Mouse (Mus musculus) forebrain, embryonic 10.5 days (tissue): ENCODE data around the gene Spg11. TPM values are rescaled to one million over a fixed set of nuclear protein-coding genes. Genes with fewer than 3 reads are reported as not detected.
"Not testable (repeated sequence)": the region's sequence is repeated elsewhere in the genome, so short reads cannot be mapped to it uniquely, and the experiment has no call there.

ENCODE experiments used
- DNase-seq: peaks from one replicate; pipeline ENCODE4 v3.0.0-alpha.2; 2017; ENCODE audit warnings: low spot score; ENCODE audit errors: extremely low spot score
- H3K27ac ChIP-seq: fragments of 300-500 bp; sonication (generic); 2 replicates; pipeline ENCODE4 v1.5.1; 2016; ENCODE audit warnings: mild to moderate bottlenecking
- H3K27me3 ChIP-seq: fragments of 300-500 bp; sonication (generic); 2 replicates; pipeline ENCODE4 v1.6.1; 2016; ENCODE audit warnings: mild to moderate bottlenecking; ENCODE audit not compliant: poor library complexity, severe bottlenecking
- H3K36me3 ChIP-seq: fragments of 300-500 bp; sonication (generic); replicated peaks from 2 replicates; pipeline ENCODE4 v1.6.1; 2016; ENCODE audit warnings: mild to moderate bottlenecking, moderate library complexity
- H3K4me1 ChIP-seq: fragments of 300-500 bp; sonication (generic); 2 replicates; pipeline ENCODE4 v1.6.1; 2016
- H3K4me3 ChIP-seq: fragments of 300-500 bp; sonication (generic); 2 replicates; pipeline ENCODE4 v1.5.1; 2016; ENCODE audit warnings: mild to moderate bottlenecking, moderate library complexity
- H3K9me3 ChIP-seq: fragments of 300-500 bp; sonication (generic); 2 replicates; pipeline ENCODE4 v1.6.1; 2016; ENCODE audit warnings: mild to moderate bottlenecking, moderate library complexity
- WGBS: fragments of 180-500 bp; shearing (Covaris S2); methylation state at CpG from one replicate; pipeline ENCODE4 v1.1.7; 2016; 5-methylcytosine and 5-hydroxymethylcytosine counted together
- polyA plus RNA-seq: library from polyadenylated mRNA; unstranded; fragments of >200 nt; fragmentation: Nextera tagmentation; extraction: Ambion mirVana; gene quantifications from 2 replicates; pipeline ENCODE4 v1.2.1, GENCODE M21; 2016

Gene Spg11
- polyA plus RNA-seq, 1 experiment from 2014 or later = 13.5 TPM

GRCm38 (mm10) chr2:122137839-122138465 is 19.8 kb upstream of the Spg11 start:
- H3K27ac ChIP-seq = no peak overlapping the region
- H3K4me3 ChIP-seq = no peak overlapping the region
- no peaks in the 10 kb centered on the region for H3K36me3 ChIP-seq
- no peak for DNase-seq
- H3K4me1 ChIP-seq = no peaks in the 10 kb centered on the region
- H3K27me3 ChIP-seq = no peaks in the 10 kb centered on the region
- WGBS = 64% methylated on average over 5 of the region's 5 CpGs
- H3K9me3 ChIP-seq = no peaks in the 10 kb centered on the region

- WGBS = 90% methylated on average over 2 of the region's 2 CpGs
- Histone ChIP-seq H3K36me3 (no peaks in the 10 kb centered on the region), H3K9me3 (no peaks in the 10 kb centered on the region), H3K4me3 (no peak overlapping the region), H3K4me1 (peaks cover 3% of the 10 kb centered on the region), H3K27ac (no peak overlapping the region), H3K27me3 (no peaks in the 10 kb centered on the region)
- no peak for DNase-seq
Measured at GRCm38 (mm10) chr2:122132618-122133017, 14.4 kb upstream of the Spg11 start.

- Histone ChIP-seq H3K4me3 (no peak overlapping the region), H3K9me3 (no peaks in the 10 kb centered on the region), H3K27me3 (no peaks in the 10 kb centered on the region), H3K4me1 (peaks cover 8% of the 10 kb centered on the region), H3K36me3 (no peaks in the 10 kb centered on the region), H3K27ac (no peak overlapping the region)
- DNase-seq = no peak
- WGBS = 93% methylated on average over 2 of the region's 2 CpGs
Measured at GRCm38 (mm10) chr2:122132078-122132477, 13.9 kb upstream of the Spg11 start.

DNA sequence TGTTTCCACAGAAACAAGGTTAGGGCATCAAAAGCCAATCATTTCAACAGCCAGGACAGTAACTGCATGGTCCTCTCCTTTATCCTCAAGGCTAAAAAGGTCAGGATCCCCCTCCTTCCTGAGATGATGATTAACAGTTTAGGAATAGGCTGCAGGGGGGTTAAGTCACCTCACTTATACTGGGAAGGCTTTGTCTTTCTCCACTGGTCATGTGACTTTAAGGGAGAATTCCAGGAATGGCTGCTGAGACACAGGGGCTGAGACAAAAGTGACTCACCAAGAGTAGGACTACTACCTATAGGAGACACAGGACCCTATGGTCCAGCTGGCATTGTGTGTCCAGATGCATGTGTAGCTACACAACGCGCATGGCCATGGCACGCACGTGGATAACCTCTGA is 9.4 kb upstream of the Spg11 start:
- H3K36me3 ChIP-seq = no peaks in the 10 kb centered on the region
- H3K4me3 ChIP-seq = no peak overlapping the region
- H3K4me1 ChIP-seq = peaks cover 22% of the 10 kb centered on the region
- DNase-seq = no peak
- H3K9me3 ChIP-seq = no peaks in the 10 kb centered on the region
- H3K27me3 ChIP-seq = no peaks in the 10 kb centered on the region
- WGBS = 96% methylated on average over 4 of the region's 4 CpGs
- no peak overlapping the region for H3K27ac ChIP-seq

GRCm38 (mm10) chr2:122126765-122127347 is 8.7 kb upstream of the Spg11 start:
- no peaks in the 10 kb centered on the region for H3K27me3 ChIP-seq
- no peak overlapping the region for H3K27ac ChIP-seq
- H3K36me3 ChIP-seq = no peaks in the 10 kb centered on the region
- H3K4me1 ChIP-seq = peaks cover 22% of the 10 kb centered on the region
- no peaks in the 10 kb centered on the region for H3K9me3 ChIP-seq
- 52% methylated on average over 5 of the region's 5 CpGs for WGBS
- no peak for DNase-seq
- no peak overlapping the region for H3K4me3 ChIP-seq

DNA sequence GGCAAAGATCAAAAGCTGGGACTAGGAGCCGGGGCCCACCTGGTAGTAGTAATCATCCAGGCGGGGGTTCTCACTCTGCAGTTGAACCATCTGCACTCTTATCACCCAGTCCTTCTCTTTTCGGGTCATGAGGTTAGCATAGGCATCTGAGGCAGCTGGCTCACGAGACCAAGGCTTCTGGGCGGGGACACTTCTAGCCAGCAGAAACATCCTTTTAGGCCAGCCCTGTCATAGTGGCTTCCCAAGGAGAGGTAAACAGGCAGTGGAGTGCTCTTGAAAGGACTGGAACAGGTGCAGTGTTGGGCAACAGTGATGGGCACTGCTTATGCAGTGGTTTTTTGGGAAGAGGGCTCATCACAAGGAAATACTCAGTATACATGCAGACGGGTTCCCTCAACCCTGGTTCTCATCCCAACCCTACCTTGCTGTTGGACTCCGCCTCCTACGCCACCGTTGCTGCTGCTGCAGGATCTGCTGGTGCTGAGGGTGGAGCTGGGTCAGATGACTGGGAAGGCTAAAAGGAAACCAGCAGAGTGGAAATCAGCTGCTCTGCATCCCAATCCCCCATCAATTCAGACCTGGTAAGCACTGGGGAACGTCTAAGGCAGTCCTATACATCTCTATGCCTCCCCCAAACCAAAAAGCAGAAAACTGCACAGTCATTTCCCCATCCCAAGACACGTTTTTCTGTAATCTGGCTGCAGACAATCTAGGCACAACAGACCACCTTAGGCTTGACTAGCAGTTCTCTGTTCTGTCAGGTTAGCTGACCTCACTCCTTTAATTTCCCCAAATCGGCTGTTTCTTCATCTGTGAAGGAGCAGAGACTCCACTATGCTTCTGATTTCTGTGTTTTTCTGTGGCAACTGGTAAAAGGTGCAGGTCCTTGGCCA is 7.7 kb upstream of the Spg11 start:
- 62% methylated on average over 12 of the region's 12 CpGs for WGBS
- Histone ChIP-seq H3K4me3 (no peak overlapping the region), H3K4me1 (peaks cover 22% of the 10 kb centered on the region), H3K27me3 (no peaks in the 10 kb centered on the region), H3K36me3 (no peaks in the 10 kb centered on the region), H3K9me3 (no peaks in the 10 kb centered on the region), H3K27ac (no peak overlapping the region)
- DNase-seq = no peak

GRCm38 (mm10) chr2:122116888-122117287 is 1.3 kb downstream of the Spg11 start:
- WGBS = 94% methylated on average over 2 of the region's 2 CpGs
- peaks cover 22% of the 10 kb centered on the region for H3K36me3 ChIP-seq
- peaks cover 21% of the 10 kb centered on the region for H3K4me1 ChIP-seq
- H3K4me3 ChIP-seq = peak overlapping the region; percentile 85; the same call in 1 of the 2 replicates
- H3K27me3 ChIP-seq = no peaks in the 10 kb centered on the region
- H3K9me3 ChIP-seq = no peaks in the 10 kb centered on the region
- H3K27ac ChIP-seq = peak overlapping the region; percentile 98; the same call in 1 of the 2 replicates
- DNase-seq = no peak

DNA sequence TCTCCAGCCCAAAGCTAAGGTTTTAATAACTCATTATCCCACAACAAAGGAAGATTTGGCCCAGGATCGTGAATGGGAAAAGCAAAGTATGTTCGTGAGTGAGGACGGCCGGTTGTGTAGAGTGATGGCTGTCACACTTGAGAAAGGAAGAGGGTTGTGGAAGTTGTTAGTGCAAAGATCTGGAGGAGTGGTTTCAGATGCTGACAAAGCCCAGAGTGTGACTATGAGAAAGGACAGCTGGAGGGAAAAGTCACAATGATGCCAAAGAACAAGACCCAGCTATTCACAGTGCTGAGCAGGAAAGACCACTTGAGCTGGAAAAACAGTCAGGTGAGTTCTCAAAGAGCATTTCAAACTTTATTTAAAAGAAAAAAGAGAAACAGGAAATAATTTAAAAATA is 8.5 kb downstream of the Spg11 start:
- 89% methylated on average over 4 of the region's 4 CpGs for WGBS
- no peak overlapping the region for H3K4me3 ChIP-seq
- H3K4me1 ChIP-seq = no peaks in the 10 kb centered on the region
- no peaks in the 10 kb centered on the region for H3K9me3 ChIP-seq
- no peak overlapping the region for H3K27ac ChIP-seq
- H3K27me3 ChIP-seq = no peaks in the 10 kb centered on the region
- DNase-seq = no peak
- peaks cover 78% of the 10 kb centered on the region for H3K36me3 ChIP-seq

DNA sequence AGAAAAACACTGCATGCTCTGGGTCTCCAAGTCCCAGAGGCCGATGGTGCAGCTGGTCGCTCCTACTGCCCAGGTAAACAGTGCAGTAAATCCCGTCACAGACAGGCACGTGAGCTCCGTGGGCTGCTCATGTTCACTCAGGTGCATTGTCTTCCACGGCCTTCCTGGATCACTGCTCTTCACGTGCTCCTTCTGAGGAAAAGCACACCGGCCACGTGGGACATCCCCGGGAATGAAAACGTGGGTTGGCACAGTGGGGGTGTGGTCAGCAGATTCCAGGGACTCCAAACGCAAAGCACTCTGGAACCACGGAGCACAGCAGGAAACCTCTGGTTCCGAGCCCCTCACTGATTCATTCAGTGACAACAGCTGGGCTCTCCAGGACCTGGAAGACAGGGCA is 10.1 kb downstream of the Spg11 start:
- DNase-seq = no peak
- no peaks in the 10 kb centered on the region for H3K4me1 ChIP-seq
- no peak overlapping the region for H3K4me3 ChIP-seq
- H3K27ac ChIP-seq = no peak overlapping the region
- WGBS = 89% methylated on average over 14 of the region's 14 CpGs
- peaks cover 74% of the 10 kb centered on the region for H3K36me3 ChIP-seq
- no peaks in the 10 kb centered on the region for H3K9me3 ChIP-seq
- no peaks in the 10 kb centered on the region for H3K27me3 ChIP-seq

GRCm38 (mm10) chr2:122102070-122102469 is 16.1 kb downstream of the Spg11 start:
- no peaks in the 10 kb centered on the region for H3K4me1 ChIP-seq
- DNase-seq = no peak
- H3K4me3 ChIP-seq = no peak overlapping the region
- no peak overlapping the region for H3K27ac ChIP-seq
- H3K27me3 ChIP-seq = no peaks in the 10 kb centered on the region
- no peaks in the 10 kb centered on the region for H3K9me3 ChIP-seq
- peaks cover 86% of the 10 kb centered on the region for H3K36me3 ChIP-seq

DNA sequence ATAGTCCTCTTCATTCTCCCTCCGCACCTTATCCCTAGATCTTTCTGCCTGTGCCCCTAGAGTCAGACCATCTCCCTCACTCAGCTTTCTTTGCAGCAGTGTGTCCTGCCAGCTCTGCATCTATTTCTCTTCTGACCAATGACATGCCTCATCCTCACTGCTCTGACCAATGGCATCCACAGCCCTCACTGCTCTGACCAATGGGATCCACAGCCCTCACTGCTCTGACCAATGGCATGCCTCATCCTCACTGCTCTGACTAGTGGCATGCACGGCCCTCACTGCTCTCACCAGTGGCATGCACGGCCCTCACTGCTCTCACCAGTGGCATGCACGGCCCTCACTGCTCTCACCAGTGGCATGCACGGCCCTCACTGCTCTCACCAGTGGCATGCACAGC is 20.5 kb downstream of the Spg11 start:
- WGBS = 87% methylated on average over 5 of the region's 5 CpGs
- H3K4me1 ChIP-seq, H3K4me3 ChIP-seq, DNase-seq, H3K9me3 ChIP-seq, H3K27me3 ChIP-seq, H3K27ac ChIP-seq: not testable (repeated sequence)
- peaks cover 95% of the 10 kb centered on the region for H3K36me3 ChIP-seq

DNA sequence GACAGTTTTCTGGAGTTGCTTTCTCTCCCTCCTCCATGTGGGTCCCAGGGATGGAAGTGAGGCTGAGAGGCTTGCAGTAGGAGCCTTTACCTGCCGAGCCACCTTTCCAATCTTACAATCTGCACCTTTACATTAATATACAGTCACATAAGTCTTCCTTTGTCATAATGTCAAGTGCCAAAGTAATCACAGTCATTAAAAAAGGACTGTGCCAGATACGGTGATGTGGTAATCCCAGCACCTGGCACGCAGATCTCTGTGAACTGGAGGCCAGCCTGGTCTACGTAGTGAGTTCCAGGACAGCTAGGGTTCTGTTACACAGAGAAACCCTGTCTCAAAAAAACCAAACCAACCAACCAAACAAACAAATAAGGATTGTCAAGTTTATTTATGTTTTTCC is 24.3 kb downstream of the Spg11 start:
- H3K4me1 ChIP-seq = no peaks in the 10 kb centered on the region
- no peaks in the 10 kb centered on the region for H3K27me3 ChIP-seq
- WGBS = 94% methylated on average over 4 of the region's 4 CpGs
- DNase-seq = no peak
- H3K9me3 ChIP-seq = no peaks in the 10 kb centered on the region
- H3K36me3 ChIP-seq = peaks cover 96% of the 10 kb centered on the region
- no peak overlapping the region for H3K4me3 ChIP-seq
- no peak overlapping the region for H3K27ac ChIP-seq

GRCm38 (mm10) chr2:122086446-122086845 is 31.7 kb downstream of the Spg11 start:
- 87% methylated on average over 4 of the region's 4 CpGs for WGBS
- H3K36me3 ChIP-seq = peaks cover 89% of the 10 kb centered on the region

More at GRCm38 (mm10) chr2:122086446-122086845, 31.7 kb downstream of the Spg11 start:
- Histone ChIP-seq H3K27me3 (no peaks in the 10 kb centered on the region), H3K4me1 (peaks cover 2% of the 10 kb centered on the region; the same call in 1 of the 2 replicates), H3K4me3 (no peak overlapping the region), H3K27ac (no peak overlapping the region), H3K9me3 (no peaks in the 10 kb centered on the region)
- DNase-seq = no peak
